Mouse (Mus musculus) MEL (cell line): ENCODE measurements at regions not wholly inside any gene's neighbourhood (a gene's known extent, or its start where the extent isn't known, plus 50 kb on each side); places are given as distances from the start of the nearest gene placed in this dataset.

Experiments
- DNase-seq: peaks from one replicate; pipeline ENCODE4 v3.0.0; 2011; ENCODE audit warnings: low read depth, low spot score
- H3K27ac ChIP-seq: 2 replicates; pipeline ENCODE4 v1.5.1; 2012; ENCODE audit warnings: low read depth, mild to moderate bottlenecking, control low read depth, low read length, moderate library complexity; ENCODE audit not compliant: control insufficient read depth
- H3K27me3 ChIP-seq, 2 experiments: fragments of 150-350 bp in 1 of 2; sonication (generic) in 1 of 2; 2 replicates each; pipeline ENCODE4 v1.6.1; 2012; ENCODE audit warnings: low read length in 2 of 2, mild to moderate bottlenecking in 2 of 2, improper control_type of control experiment in 1 of 2, moderate library complexity in 1 of 2; ENCODE audit not compliant: insufficient read depth in 2 of 2, control insufficient read depth in 1 of 2
- H3K36me3 ChIP-seq, 2 experiments: 2 replicates each; pipeline ENCODE4 v1.6.1; 2012 to 2014; ENCODE audit warnings: low read length in 2 of 2, improper control_type of control experiment in 1 of 2, inconsistent platforms in 1 of 2, mild to moderate bottlenecking in 1 of 2; ENCODE audit not compliant: insufficient read depth in 2 of 2, control insufficient read depth in 1 of 2
- H3K4me1 ChIP-seq, 2 experiments: fragments of 150-350 bp in 1 of 2; sonication (generic) in 1 of 2; 2 replicates each; pipeline ENCODE4 v1.6.1; 2012; ENCODE audit warnings: low read length in 2 of 2, improper control_type of control experiment in 1 of 2, mild to moderate bottlenecking in 1 of 2; ENCODE audit not compliant: insufficient read depth in 2 of 2, control insufficient read depth in 1 of 2
- H3K4me3 ChIP-seq, 2 experiments: fragments of 150-350 bp in 1 of 2; sonication (generic) in 1 of 2; 2 replicates each; pipeline ENCODE4 v1.5.1; 2012; ENCODE audit warnings: low read depth in 2 of 2, low read length in 2 of 2, mild to moderate bottlenecking in 2 of 2, moderate library complexity in 2 of 2, control low read depth in 1 of 2, improper control_type of control experiment in 1 of 2; ENCODE audit not compliant: control insufficient read depth in 1 of 2, insufficient read depth in 1 of 2
- H3K79me2 ChIP-seq: 2 replicates; pipeline ENCODE4 v1.6.1; 2012; ENCODE audit warnings: mild to moderate bottlenecking, low read length, moderate library complexity; ENCODE audit not compliant: control insufficient read depth, poor library complexity, insufficient read depth
- H3K9ac ChIP-seq: 2 replicates; pipeline ENCODE4 v1.6.1; 2012; ENCODE audit warnings: low read depth, mild to moderate bottlenecking, control low read depth, low read length, moderate library complexity; ENCODE audit not compliant: control insufficient read depth, poor library complexity, severe bottlenecking
- H3K9me3 ChIP-seq: fragments of 150-350 bp; sonication (generic); replicated peaks from 2 replicates; pipeline ENCODE4 v1.6.1; 2012; ENCODE audit warnings: mild to moderate bottlenecking, low read length, improper control_type of control experiment, moderate library complexity; ENCODE audit not compliant: insufficient read depth
- CHD2 ChIP-seq: IDR thresholded peaks from 2 replicates; pipeline ENCODE4 v1.6.1; 2011; ENCODE audit warnings: low read length, improper control_type of control experiment
- CTCF ChIP-seq, 3 experiments: IDR thresholded peaks in 2 of 3; conservative IDR thresholded peaks in 1 of 3; 2 replicates each; pipeline ENCODE4 v1.5.1; 2011 to 2012; ENCODE audit warnings: low read length in 3 of 3, low read depth in 2 of 3, mild to moderate bottlenecking in 2 of 3, improper control_type of control experiment in 1 of 3, inconsistent platforms in 1 of 3, mixed read lengths in 1 of 3, moderate library complexity in 1 of 3; ENCODE audit not compliant: control insufficient read depth in 1 of 3, insufficient read depth in 1 of 3, poor library complexity in 1 of 3, severe bottlenecking in 1 of 3
- E2F4 ChIP-seq: IDR thresholded peaks from 2 replicates; pipeline ENCODE4 v1.6.1; 2011; ENCODE audit warnings: low read depth, low read length, improper control_type of control experiment, borderline replicate concordance
- ELF1 ChIP-seq: IDR thresholded peaks from 2 replicates; pipeline ENCODE4 v1.6.1; 2014; ENCODE audit warnings: low read depth, mild to moderate bottlenecking, inconsistent platforms, low read length, improper control_type of control experiment, moderate library complexity
- EP300 ChIP-seq, 2 experiments: IDR thresholded peaks; 2 replicates each; pipeline ENCODE4 v1.6.1; 2011; ENCODE audit warnings: improper control_type of control experiment in 2 of 2, low read length in 2 of 2, low read depth in 1 of 2, mild to moderate bottlenecking in 1 of 2
- ETS1 ChIP-seq: IDR thresholded peaks from 2 replicates; pipeline ENCODE4 v1.6.1; 2012; ENCODE audit warnings: low read depth, mild to moderate bottlenecking, inconsistent platforms, low read length, improper control_type of control experiment, moderate library complexity
- GABPA ChIP-seq: IDR thresholded peaks from 2 replicates; pipeline ENCODE4 v1.6.1; 2012; ENCODE audit warnings: low read depth, mild to moderate bottlenecking, inconsistent platforms, low read length, improper control_type of control experiment, moderate library complexity
- JUND ChIP-seq: IDR thresholded peaks from 2 replicates; pipeline ENCODE4 v1.6.1; 2011; ENCODE audit warnings: low read depth, mild to moderate bottlenecking, improper control_type of control experiment, low read length
- MAFK ChIP-seq: IDR thresholded peaks from 2 replicates; pipeline ENCODE4 v1.6.1; 2011; ENCODE audit warnings: low read depth, mild to moderate bottlenecking, low read length, improper control_type of control experiment, borderline replicate concordance
- MAZ ChIP-seq: IDR thresholded peaks from 2 replicates; pipeline ENCODE4 v1.6.1; 2012; ENCODE audit warnings: low read depth, mild to moderate bottlenecking, inconsistent platforms, low read length, improper control_type of control experiment
- MEF2A ChIP-seq: IDR thresholded peaks from 2 replicates; pipeline ENCODE4 v1.6.1; 2014; ENCODE audit warnings: low read depth, mild to moderate bottlenecking, inconsistent platforms, low read length, improper control_type of control experiment; ENCODE audit not compliant: poor library complexity, insufficient replicate concordance, severe bottlenecking; ENCODE audit errors: extremely low read depth
- MXI1 ChIP-seq: IDR thresholded peaks from 2 replicates; pipeline ENCODE4 v1.6.1; 2011; ENCODE audit warnings: mild to moderate bottlenecking, low read depth, low read length, improper control_type of control experiment
- MYB ChIP-seq: IDR thresholded peaks from 2 replicates; pipeline ENCODE4 v1.6.1; 2011; ENCODE audit warnings: mild to moderate bottlenecking, low read depth, low read length, improper control_type of control experiment
- MYC ChIP-seq: IDR thresholded peaks from 2 replicates; pipeline ENCODE4 v1.6.1; 2011; ENCODE audit warnings: low read depth, mild to moderate bottlenecking, low read length, improper control_type of control experiment, moderate library complexity
- NRF1 ChIP-seq: IDR thresholded peaks from 2 replicates; pipeline ENCODE4 v1.6.1; 2014; ENCODE audit warnings: low read depth, mild to moderate bottlenecking, inconsistent platforms, low read length, improper control_type of control experiment, moderate library complexity; ENCODE audit not compliant: poor library complexity, insufficient read depth, severe bottlenecking
- POLR2A ChIP-seq, 2 experiments: IDR thresholded peaks; 2 replicates each; pipeline ENCODE4 v1.6.1; 2011 to 2012; ENCODE audit warnings: low read length in 2 of 2, mild to moderate bottlenecking in 2 of 2, control low read depth in 1 of 2, improper control_type of control experiment in 1 of 2, low read depth in 1 of 2, moderate library complexity in 1 of 2; ENCODE audit not compliant: control insufficient read depth in 1 of 2, insufficient read depth in 1 of 2, poor library complexity in 1 of 2
- POLR2AphosphoS2 ChIP-seq: IDR thresholded peaks from 2 replicates; pipeline ENCODE4 v1.6.1; 2011; ENCODE audit warnings: low read length, improper control_type of control experiment
- POLR2AphosphoS5 ChIP-seq: IDR thresholded peaks from 2 replicates; pipeline ENCODE4 v1.6.1; 2012; ENCODE audit warnings: low read depth, borderline replicate concordance, mild to moderate bottlenecking, inconsistent platforms, low read length, moderate library complexity, mixed read lengths
- SIN3A ChIP-seq: IDR thresholded peaks from 2 replicates; pipeline ENCODE4 v1.6.1; 2012; ENCODE audit warnings: low read length, improper control_type of control experiment, inconsistent platforms
- TCF12 ChIP-seq: IDR thresholded peaks from 2 replicates; pipeline ENCODE4 v1.6.1; 2014; ENCODE audit warnings: low read depth, mild to moderate bottlenecking, inconsistent platforms, low read length, improper control_type of control experiment, moderate library complexity
- UBTF ChIP-seq: IDR thresholded peaks from 2 replicates; pipeline ENCODE4 v1.6.1; 2012; ENCODE audit warnings: low read depth, mild to moderate bottlenecking, inconsistent platforms, low read length, improper control_type of control experiment, moderate library complexity, borderline replicate concordance; ENCODE audit not compliant: insufficient read depth
- USF1 ChIP-seq: IDR thresholded peaks from 2 replicates; pipeline ENCODE4 v1.6.1; 2014; ENCODE audit warnings: low read depth, mild to moderate bottlenecking, inconsistent platforms, low read length, improper control_type of control experiment, moderate library complexity
- ZKSCAN1 ChIP-seq: IDR thresholded peaks from 2 replicates; pipeline ENCODE4 v1.6.1; 2012; ENCODE audit warnings: low read depth, mild to moderate bottlenecking, inconsistent platforms, low read length, improper control_type of control experiment, moderate library complexity
- ZNF384 ChIP-seq: IDR thresholded peaks from 2 replicates; pipeline ENCODE4 v1.6.1; 2012; ENCODE audit warnings: low read depth, mild to moderate bottlenecking, inconsistent platforms, low read length, improper control_type of control experiment

GRCm38 (mm10) chr12:77952492-77952891, 241.6 kb upstream of the Gm6657 start (continued):
- no peak for TF ChIP-seq MXI1

- no peak overlapping the region for H3K9ac ChIP-seq
- DNase-seq, result no peak
- no peak overlapping the region for H3K27ac ChIP-seq
- H3K4me1 ChIP-seq, result no peaks in the 10 kb centered on the region
- no peaks in the 10 kb centered on the region for H3K9me3 ChIP-seq
- TF ChIP-seq POLR2AphosphoS2, result no peak
- TF ChIP-seq ZNF384, result no peak
- TF ChIP-seq E2F4, result no peak
- no peak for TF ChIP-seq MEF2A
- TF ChIP-seq POLR2AphosphoS5, result no peak
- no peak for TF ChIP-seq MAZ
- no peak for TF ChIP-seq UBTF
- TF ChIP-seq MYB, result no peak
- no peak for TF ChIP-seq MXI1
- H3K79me2 ChIP-seq, result no peaks in the 10 kb centered on the region
- no peak overlapping the region for H3K4me3 ChIP-seq
- no peaks in the 10 kb centered on the region for H3K36me3 ChIP-seq
- H3K27me3 ChIP-seq, result no peaks in the 10 kb centered on the region
Observed at GRCm38 (mm10) chr12:77962631-77963030, 231.4 kb upstream of the Gm6657 start.

- Histone ChIP-seq H3K9me3 (no peaks in the 10 kb centered on the region), H3K27ac (no peak overlapping the region), H3K79me2 (no peaks in the 10 kb centered on the region), H3K4me3 (no peak overlapping the region), H3K36me3 (no peaks in the 10 kb centered on the region), H3K4me1 (no peaks in the 10 kb centered on the region), H3K27me3 (no peaks in the 10 kb centered on the region; a peak in 1 of 4 replicates)
- no peak for DNase-seq
- TF ChIP-seq EP300 (IDR thresholded peaks at IDR 0.05; ENCODE audit: low read depth in 1 of 2, low read length in 2 of 2) (no peak), ZKSCAN1 (no peak), SIN3A (no peak), MYC (no peak)
- TF ChIP-seq, all 39 proteins: peak for 0
- H3K9ac ChIP-seq, result no peak overlapping the region
Observed at GRCm38 (mm10) chr12:77968543-77968942, 225.5 kb upstream of the Gm6657 start.

DNA sequence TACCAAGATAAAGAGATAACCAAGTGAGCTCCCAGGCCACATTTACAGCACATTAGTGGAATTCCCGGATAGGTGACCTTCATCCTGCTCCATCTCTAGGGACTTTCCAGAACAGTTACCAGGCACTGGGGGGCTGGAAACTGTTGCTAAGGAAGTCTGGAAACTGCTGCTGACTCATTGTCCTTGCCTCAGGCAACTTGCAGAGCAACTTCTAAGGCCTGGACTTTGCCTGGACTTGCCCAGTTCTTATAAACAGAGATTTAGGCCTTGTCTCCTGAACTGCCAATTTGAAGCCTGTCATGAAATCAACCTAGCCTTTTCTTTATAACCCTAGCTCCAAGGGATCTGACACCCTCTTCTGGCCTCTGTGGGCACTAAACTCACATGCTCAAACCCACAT, 224.0 kb upstream of the Gm6657 start:
- no peak overlapping the region for H3K27ac ChIP-seq

More for the DNA sequence above, 224.0 kb upstream of the Gm6657 start:
- H3K79me2 ChIP-seq, result no peaks in the 10 kb centered on the region
- H3K27me3 ChIP-seq, result no peaks in the 10 kb centered on the region; a peak in 1 of 4 replicates
- H3K9ac ChIP-seq, result no peak overlapping the region
- no peak for TF ChIP-seq JUND
- TF ChIP-seq CHD2, result no peak
- TF ChIP-seq MAZ, result no peak
- TF ChIP-seq TCF12, result no peak
- TF ChIP-seq NRF1, result no peak
- no peak for TF ChIP-seq CTCF (IDR thresholded peaks at IDR 0.05 in 2 of 3, conservative IDR thresholded peaks at IDR 0.05 in 1 of 3; ENCODE audit: control insufficient read depth in 1 of 3, insufficient read depth in 1 of 3, low read depth in 2 of 3, low read length in 3 of 3, poor library complexity in 1 of 3, severe bottlenecking in 1 of 3)
- TF ChIP-seq E2F4, result no peak
- TF ChIP-seq USF1, result no peak
- no peak for TF ChIP-seq MAFK
- TF ChIP-seq POLR2AphosphoS2, result no peak
- TF ChIP-seq UBTF, result no peak
- no peak for TF ChIP-seq MYB
- no peak for TF ChIP-seq ETS1
- no peak for TF ChIP-seq GABPA
- no peak for TF ChIP-seq POLR2A (IDR thresholded peaks at IDR 0.05; ENCODE audit: control insufficient read depth in 1 of 2, insufficient read depth in 1 of 2, low read depth in 1 of 2, low read length in 2 of 2, poor library complexity in 1 of 2)
- no peak for TF ChIP-seq ELF1
- no peak for DNase-seq
- no peaks in the 10 kb centered on the region for H3K36me3 ChIP-seq
- no peak overlapping the region for H3K4me3 ChIP-seq
- H3K4me1 ChIP-seq, result no peaks in the 10 kb centered on the region
- H3K9me3 ChIP-seq, result no peaks in the 10 kb centered on the region
